Mouse (Mus musculus) adrenal gland, adult (tissue): ENCODE measurements around the gene Defa32.
"Not testable (repeated sequence)": the region's sequence is repeated elsewhere in the genome, so short reads cannot be mapped to it uniquely, and the experiment has no call there.

Experiments used
- DNase-seq, 2 experiments: peaks; one replicate each; pipeline ENCODE4 v3.0.0; 2022 to 2023; ENCODE audit warnings: low spot score in 1 of 2; ENCODE audit not compliant: inconsistent age in 2 of 2

Defa32 gene

DNA sequence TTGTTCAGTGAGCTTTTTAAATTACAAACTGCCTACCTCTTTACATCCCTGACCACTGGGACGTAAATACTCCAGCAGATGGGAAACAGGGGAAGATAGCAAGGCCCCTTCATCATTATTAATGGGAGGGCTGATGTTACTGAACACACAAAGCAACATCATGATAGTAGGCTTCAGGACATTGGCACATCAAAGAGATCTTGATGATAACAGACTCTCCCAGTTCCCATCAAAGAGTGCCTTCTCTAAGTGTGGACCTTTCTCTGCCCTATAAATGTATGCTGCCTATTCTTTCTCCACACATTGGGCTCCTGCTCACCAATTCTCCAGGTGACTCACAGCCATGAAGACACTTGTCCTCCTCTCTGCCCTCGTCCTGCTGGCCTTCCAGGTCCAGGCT, at the start of gene Defa32:
Gene Defa32, plus strand, starts transcription at position 301 of the 400 bp plus-strand sequence.
- DNase-seq: not testable (repeated sequence)

DNA sequence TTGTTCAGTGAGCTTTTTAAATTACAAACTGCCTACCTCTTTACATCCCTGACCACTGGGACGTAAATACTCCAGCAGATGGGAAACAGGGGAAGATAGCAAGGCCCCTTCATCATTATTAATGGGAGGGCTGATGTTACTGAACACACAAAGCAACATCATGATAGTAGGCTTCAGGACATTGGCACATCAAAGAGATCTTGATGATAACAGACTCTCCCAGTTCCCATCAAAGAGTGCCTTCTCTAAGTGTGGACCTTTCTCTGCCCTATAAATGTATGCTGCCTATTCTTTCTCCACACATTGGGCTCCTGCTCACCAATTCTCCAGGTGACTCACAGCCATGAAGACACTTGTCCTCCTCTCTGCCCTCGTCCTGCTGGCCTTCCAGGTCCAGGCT, 19.9 kb upstream of the Defa32 start, which contains the start of gene Defa20:
Gene Defa20, plus strand, starts transcription at position 301 of the 400 bp plus-strand sequence.
- not testable (repeated sequence) for DNase-seq

DNA sequence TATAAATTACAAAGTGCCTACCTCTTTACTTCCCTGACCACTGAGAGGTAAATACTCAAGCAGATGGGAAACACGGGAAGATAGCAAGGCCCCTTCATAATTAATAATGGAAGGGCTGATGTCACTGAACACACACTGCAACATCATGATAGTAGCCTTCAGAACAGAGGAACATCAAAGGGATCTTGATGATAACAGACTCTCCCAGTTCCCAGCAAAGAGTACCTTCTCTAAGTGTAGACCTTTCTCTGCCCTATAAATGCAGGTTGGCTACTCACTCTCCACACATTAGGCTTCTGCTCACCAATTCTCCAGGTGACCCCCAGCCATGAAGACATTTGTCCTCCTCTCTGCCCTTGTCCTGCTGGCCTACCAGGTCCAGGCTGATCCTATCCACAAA, 36.3 kb downstream of the Defa32 start, which contains the start of gene Defa37:
Gene Defa37, plus strand, starts transcription at position 301 of the 400 bp plus-strand sequence.
- DNase-seq: not testable (repeated sequence)
